Mouse (Mus musculus): ENCODE results near the gene 4921509C19Rik.

- TF ChIP-seq EP300 (optimal IDR thresholded peaks at IDR 0.05), result no peak
- no peak for TF ChIP-seq CTCF (IDR thresholded peaks at IDR 0.05; ENCODE audit: low read depth)
Measured at GRCm38 (mm10) chr2:151524324-151525041, 48.5 kb upstream of the 4921509C19Rik start.
